9 mouse cellular contexts compared by ENCODE assay signal in genomic region chr16:90629121-90629930, GRCm38 (mm10).
DNase-seq lines count a peak whose midpoint lies in the region; ATAC-seq lines count a peak whose summit lies in the region.
"Had no signal": no experiment of that assay in that cellular context is flagged by ENCODE, and none has a peak within 500 bp of the region (broad histone marks: within the 10 kb centered on the region; RNA-seq: fewer than 3 reads in every experiment).

No protein-coding gene starts in this region.

- no peaks in the 10 kb centered on the region for H3K36me3 ChIP-seq in embryonic facial prominence, embryonic 15.5 days
- no peaks in the 10 kb centered on the region for H3K36me3 ChIP-seq in heart, embryonic 15.5 days
- no peaks in the 10 kb centered on the region for H3K36me3 ChIP-seq in neural tube, embryonic 13.5 days

- WGBS in embryonic facial prominence, embryonic 15.5 days, result 6% methylated on average over 19 of the region's 19 CpGs
- 12% methylated on average over 19 of the region's 19 CpGs for WGBS in heart, embryonic 15.5 days
- 19% methylated on average over 19 of the region's 19 CpGs for WGBS in neural tube, embryonic 13.5 days

- H3K4me2 ChIP-seq in embryonic facial prominence, embryonic 15.5 days (replicated peaks), result peak overlapping the region; percentile 30
- peak overlapping the region; percentile 50 for H3K4me2 ChIP-seq in heart, embryonic 15.5 days
- H3K4me2 ChIP-seq in neural tube, embryonic 13.5 days, result peak overlapping the region; percentile 34

- no peaks in the 10 kb centered on the region for H3K9me3 ChIP-seq in embryonic facial prominence, embryonic 15.5 days (replicated peaks)
- no peaks in the 10 kb centered on the region for H3K9me3 ChIP-seq in heart, embryonic 15.5 days (replicated peaks)
- no peaks in the 10 kb centered on the region for H3K9me3 ChIP-seq in neural tube, embryonic 13.5 days

- peak; percentile 82 for ATAC-seq in embryonic facial prominence, embryonic 15.5 days (ENCODE audit: insufficient number of reproducible peaks, low FRiP score, low TSS enrichment, low read depth)
- peak; percentile 73 for ATAC-seq in heart, embryonic 15.5 days (replicated peaks; ENCODE audit: insufficient number of reproducible peaks, insufficient read depth, low FRiP score, low read depth)
- peak; percentile 57 for ATAC-seq in neural tube, embryonic 13.5 days (ENCODE audit: low read depth)

- peaks cover 49% of the 10 kb centered on the region for H3K4me1 ChIP-seq in embryonic facial prominence, embryonic 15.5 days
- H3K4me1 ChIP-seq in heart, embryonic 15.5 days (replicated peaks), result peaks cover 33% of the 10 kb centered on the region
- peaks cover 36% of the 10 kb centered on the region for H3K4me1 ChIP-seq in neural tube, embryonic 13.5 days (replicated peaks)
- H3K4me1 ChIP-seq: megakaryocyte, embryonic 14.5 days had no signal

- peak overlapping the region; percentile 94 for H3K27ac ChIP-seq in embryonic facial prominence, embryonic 15.5 days (replicated peaks)
- H3K27ac ChIP-seq in heart, embryonic 15.5 days, result peak overlapping the region; percentile 93
- H3K27ac ChIP-seq in neural tube, embryonic 13.5 days (replicated peaks), result peak overlapping the region; percentile 15

- peak; percentile 49 for DNase-seq in adrenal gland, postnatal 14 days
- DNase-seq in adrenal gland, adult 8-10 months, result no peak
- peak; percentile 56 for DNase-seq in kidney, postnatal 14 days
- no peak for DNase-seq in cerebellum, adult 11-12 months
- no peak for DNase-seq in urinary bladder, adult 2 months (ENCODE audit: low spot score)

- no peaks in the 10 kb centered on the region for H3K27me3 ChIP-seq in embryonic facial prominence, embryonic 15.5 days
- no peaks in the 10 kb centered on the region for H3K27me3 ChIP-seq in heart, embryonic 15.5 days
- peaks cover 9% of the 10 kb centered on the region for H3K27me3 ChIP-seq in neural tube, embryonic 13.5 days
- H3K27me3 ChIP-seq: megakaryocyte, embryonic 14.5 days had no signal

- no peak overlapping the region for H3K4me3 ChIP-seq in embryonic facial prominence, embryonic 15.5 days (replicated peaks)
- peak overlapping the region; percentile 12 for H3K4me3 ChIP-seq in heart, embryonic 15.5 days
- no peak overlapping the region for H3K4me3 ChIP-seq in neural tube, embryonic 13.5 days
- H3K4me3 ChIP-seq: megakaryocyte, embryonic 14.5 days had no signal

- H3K9ac ChIP-seq in embryonic facial prominence, embryonic 15.5 days, result no peak overlapping the region
- H3K9ac ChIP-seq in heart, embryonic 15.5 days, result no peak overlapping the region
- H3K9ac ChIP-seq in neural tube, embryonic 13.5 days, result peak overlapping the region; percentile 27; the same call in 1 of the 2 replicates

Comparison
In these comparisons a context has a peak if more than half of its experiments do, and no peak if none do; other contexts are left out.
1. DNase-seq: peak in adrenal gland, postnatal 14 days (single experiment) and kidney, postnatal 14 days (single experiment); none in adrenal gland, adult 8-10 months (single experiment), cerebellum, adult 11-12 months (single experiment) and urinary bladder, adult 2 months (single experiment).
2. H3K27ac ChIP-seq: peak in every context shown above with its lines; median percentile 94 in embryonic facial prominence, embryonic 15.5 days; 93 in heart, embryonic 15.5 days; 15 in neural tube, embryonic 13.5 days.
3. Peak in every context shown above with its lines, with median percentiles within 50 percentile points of each other: ATAC-seq and H3K4me2 ChIP-seq.